Mouse (Mus musculus) limb, embryonic 14.5 days (tissue): Measurements from ENCODE around the gene Ovol3. TPM values are rescaled to one million over a fixed set of nuclear protein-coding genes. Genes with fewer than 3 reads are reported as not detected.
A peak's percentile ranks its signal among the peaks of the same experiment; 100 is the strongest.

Experiments used
- ATAC-seq: fragments of 200-750 bp; cut with Nextera tagmentation; 2 replicates; pipeline ENCODE4 v1.8.0; 2017; ENCODE audit warnings: low read depth, moderate number of reproducible peaks, moderate TSS enrichment; ENCODE audit not compliant: low FRiP score
- DNase-seq: peaks from one replicate; pipeline ENCODE4 v3.0.0-alpha.2; 2015; ENCODE audit warnings: low spot score
- H3K27ac ChIP-seq: fragments of 300-500 bp; sonication (generic); replicated peaks from 2 replicates; pipeline ENCODE4 v1.5.1; 2014; ENCODE audit warnings: low read depth, mild to moderate bottlenecking, low read length, moderate library complexity, mixed read lengths
- H3K27me3 ChIP-seq: fragments of 300-500 bp; sonication (generic); 2 replicates; pipeline ENCODE4 v1.6.1; 2014; ENCODE audit warnings: low read length, mixed read lengths; ENCODE audit not compliant: control insufficient read depth, insufficient read depth
- H3K36me3 ChIP-seq: fragments of 300-500 bp; sonication (generic); 2 replicates; pipeline ENCODE4 v1.6.1; 2014; ENCODE audit warnings: mild to moderate bottlenecking, low read length, moderate library complexity, mixed read lengths; ENCODE audit not compliant: control insufficient read depth, insufficient read depth
- H3K4me1 ChIP-seq: fragments of 300-500 bp; sonication (generic); 2 replicates; pipeline ENCODE4 v1.6.1; 2014; ENCODE audit warnings: antibody characterized with exemption, low read length, mixed read lengths; ENCODE audit not compliant: control insufficient read depth, insufficient read depth
- H3K4me2 ChIP-seq: fragments of 300-500 bp; sonication (generic); replicated peaks from 2 replicates; pipeline ENCODE4 v1.6.1; 2014; ENCODE audit warnings: low read depth, mild to moderate bottlenecking, low read length, moderate library complexity; ENCODE audit not compliant: severe bottlenecking
- H3K4me3 ChIP-seq: fragments of 300-500 bp; sonication (generic); replicated peaks from 2 replicates; pipeline ENCODE4 v1.5.1; 2014; ENCODE audit warnings: low read length
- H3K9ac ChIP-seq: fragments of 300-500 bp; sonication (generic); 2 replicates; pipeline ENCODE4 v1.6.1; 2014; ENCODE audit warnings: mild to moderate bottlenecking, low read depth, low read length, moderate library complexity; ENCODE audit not compliant: severe bottlenecking
- H3K9me3 ChIP-seq: fragments of 300-500 bp; sonication (generic); 2 replicates; pipeline ENCODE4 v1.6.1; 2016; ENCODE audit warnings: low read length; ENCODE audit not compliant: control insufficient read depth
- POLR2A ChIP-seq: fragments of 200-500 bp; IDR thresholded peaks from 2 replicates; pipeline ENCODE4 v1.8.0; 2012; ENCODE audit warnings: inconsistent platforms, mild to moderate bottlenecking, moderate library complexity, borderline replicate concordance; ENCODE audit not compliant: insufficient read depth, insufficient read length; ENCODE audit errors: extremely low read depth
- WGBS: fragments of 180-500 bp; shearing (Covaris S2); extraction: QIAGEN DNeasy Blood & Tissue Kit; methylation state at CpG from one replicate; pipeline ENCODE4 v1.1.7; 2014; 5-methylcytosine and 5-hydroxymethylcytosine counted together
- polyA plus RNA-seq, 2 experiments: library from polyadenylated mRNA; depleted of rRNA in 1 of 2; stranded (reverse) in 1 of 2; unstranded in 1 of 2; fragments of >200 nt; fragmentation: Nextera tagmentation in 1 of 2; extraction: Ambion mirVana in 1 of 2; gene quantifications; 2 replicates each; pipeline versions ENCODE4 v1.2.1 to v1.2.3; 2012 to 2014

Ovol3 gene
- polyA plus RNA-seq, 2 experiments = 0.24 to 0.72 TPM

GRCm38 (mm10) chr7:30198481-30198971 is 37.0 kb downstream of the Ovol3 start, which contains the start of gene Capns1:
Capns1 (minus strand) TSS chr7:30198811.
- no peaks in the 10 kb centered on the region for H3K27me3 ChIP-seq
- ATAC-seq = peak; percentile 30; the same call in 1 of the 2 replicates
- H3K4me1 ChIP-seq = peaks cover 13% of the 10 kb centered on the region
- H3K4me3 ChIP-seq = peak within 1 kb of the TSS; percentile 15; the same call in 1 of the 2 replicates
- peak; percentile 87 for DNase-seq
- no peak within 1 kb of the TSS for H3K27ac ChIP-seq
- no peak within 1 kb of the TSS for H3K9ac ChIP-seq
- H3K9me3 ChIP-seq = no peaks in the 10 kb centered on the region
- WGBS = 7% methylated on average over 8 of the region's 8 CpGs
- TF ChIP-seq POLR2A = no peak
- H3K4me2 ChIP-seq = 0 out of 2 replicates have a peak within 1 kb of the TSS, but pooled peaks have one; percentile 25
- no peaks in the 10 kb centered on the region for H3K36me3 ChIP-seq

- H3K4me2 ChIP-seq = no peak overlapping the region
- no peak for DNase-seq
- no peaks in the 10 kb centered on the region for H3K9me3 ChIP-seq
- ATAC-seq = no peak
- H3K4me1 ChIP-seq = peaks cover 21% of the 10 kb centered on the region
- peaks cover 1% of the 10 kb centered on the region; the same call in 1 of the 2 replicates for H3K36me3 ChIP-seq
- WGBS = 72% methylated on average over 5 of the region's 5 CpGs
- no peak for TF ChIP-seq POLR2A
- no peak overlapping the region for H3K9ac ChIP-seq
- H3K27me3 ChIP-seq = no peaks in the 10 kb centered on the region
- H3K4me3 ChIP-seq = no peak overlapping the region
- no peak overlapping the region for H3K27ac ChIP-seq
Observed at GRCm38 (mm10) chr7:30197592-30198129, 37.9 kb downstream of the Ovol3 start.

- Histone ChIP-seq H3K9me3 (no peaks in the 10 kb centered on the region), H3K27me3 (no peaks in the 10 kb centered on the region), H3K4me3 (no peak overlapping the region), H3K36me3 (peaks cover 16% of the 10 kb centered on the region), H3K4me1 (peaks cover 17% of the 10 kb centered on the region), H3K27ac (no peak overlapping the region), H3K4me2 (no peak overlapping the region), H3K9ac (no peak overlapping the region)
- TF ChIP-seq POLR2A = no peak
- no peak for ATAC-seq
- 67% methylated on average over 6 of the region's 6 CpGs for WGBS
- DNase-seq = no peak
Observed at GRCm38 (mm10) chr7:30196171-30196570, 39.4 kb downstream of the Ovol3 start.

- Histone ChIP-seq H3K27me3 (no peaks in the 10 kb centered on the region), H3K9ac (no peak overlapping the region), H3K36me3 (peaks cover 22% of the 10 kb centered on the region), H3K4me2 (no peak overlapping the region; the same call in 1 of the 2 replicates), H3K4me1 (peaks cover 14% of the 10 kb centered on the region), H3K9me3 (no peaks in the 10 kb centered on the region), H3K27ac (no peak overlapping the region), H3K4me3 (0 out of 2 replicates have a peak overlapping the region, but pooled peaks have one; percentile 85)
- ATAC-seq (no peak), DNase-seq (no peak)
- no peak for TF ChIP-seq POLR2A
- WGBS = 65% methylated on average over 6 of the region's 6 CpGs
Observed at GRCm38 (mm10) chr7:30195461-30195860, 40.1 kb downstream of the Ovol3 start.

- Histone ChIP-seq H3K27me3 (no peaks in the 10 kb centered on the region), H3K4me2 (peak overlapping the region; percentile 81), H3K4me1 (peaks cover 14% of the 10 kb centered on the region), H3K27ac (peak overlapping the region; percentile 82), H3K4me3 (peak overlapping the region; percentile 85), H3K36me3 (peaks cover 28% of the 10 kb centered on the region), H3K9me3 (no peaks in the 10 kb centered on the region), H3K9ac (peak overlapping the region; percentile 77)
- DNase-seq (peak; percentile 96), ATAC-seq (peak; percentile 88)
- WGBS = 1% methylated on average over 25 of the region's 28 CpGs
- 0 out of 2 replicates have a peak, but pooled peaks have one; percentile 47 for TF ChIP-seq POLR2A
Observed at GRCm38 (mm10) chr7:30194884-30195283, 40.6 kb downstream of the Ovol3 start.
